Mouse (Mus musculus): ENCODE measurements at regions not wholly inside any gene's neighbourhood (a gene's known extent, or its start where the extent isn't known, plus 50 kb on each side); places are given as distances from the start of the nearest gene placed in this dataset.

DNA sequence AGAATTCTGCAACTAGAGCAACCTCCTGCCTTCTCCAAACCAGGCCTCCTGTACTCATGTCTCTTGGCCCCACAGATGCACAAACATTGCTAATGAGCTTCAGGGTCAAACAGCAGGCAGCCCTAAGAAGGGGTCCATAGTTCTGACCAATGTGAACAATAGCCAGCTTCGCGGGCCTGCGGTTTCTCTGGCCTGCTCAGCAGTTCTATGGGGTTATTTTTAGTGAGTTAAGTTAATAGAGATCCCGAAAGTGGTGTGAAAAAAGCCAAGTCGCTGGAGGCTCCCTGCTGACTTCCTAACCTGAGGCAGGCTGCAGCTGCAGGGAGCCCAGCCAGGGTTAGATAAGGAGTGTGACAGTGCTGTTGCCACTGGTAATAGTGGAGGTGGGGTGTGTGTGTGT is 106.6 kb downstream of the Pdcd6ip start:
- no peak for DNase-seq (ENCODE audit: low spot score)

DNA sequence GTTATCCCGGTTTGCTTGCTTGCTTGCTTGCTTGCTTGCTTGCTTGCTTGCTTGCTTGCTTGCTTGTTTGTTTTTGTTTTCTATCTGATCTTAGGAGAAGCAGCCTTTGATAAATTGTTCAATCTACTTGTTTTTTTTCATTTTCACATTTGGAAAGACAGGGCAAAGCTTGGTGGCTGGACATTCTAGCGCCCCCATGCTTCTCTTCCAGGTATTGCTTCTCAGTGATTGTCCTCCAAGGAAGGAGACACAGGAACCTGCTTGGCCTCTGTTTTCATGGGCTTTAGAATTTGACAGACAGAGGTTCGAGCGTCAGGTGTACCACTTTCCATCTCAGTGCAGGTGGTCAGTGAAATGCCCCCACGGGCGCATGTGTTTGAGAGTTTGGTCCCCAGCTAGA is 120.8 kb downstream of the Pdcd6ip start:
- DNase-seq (ENCODE audit: low spot score): no peak

DNA sequence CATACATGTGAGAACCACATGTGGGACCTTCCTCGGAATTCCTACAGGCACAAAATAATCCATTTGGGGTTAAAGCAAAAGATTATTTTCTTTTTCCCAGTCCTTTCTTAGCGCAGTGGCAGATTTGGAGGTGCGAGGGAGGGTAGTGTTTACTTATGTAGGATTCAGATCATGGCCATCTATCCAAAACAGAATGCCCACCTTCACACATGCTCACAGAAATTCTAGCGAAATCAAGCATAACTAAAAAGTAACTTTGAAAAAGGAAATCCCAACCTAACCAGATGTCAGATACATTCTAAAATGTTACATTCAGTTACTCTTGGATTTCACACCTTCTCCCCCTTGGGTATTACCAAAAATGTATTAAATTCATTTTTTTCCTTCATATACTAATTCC is 121.6 kb downstream of the Pdcd6ip start:
- DNase-seq (ENCODE audit: low spot score): no peak

DNA sequence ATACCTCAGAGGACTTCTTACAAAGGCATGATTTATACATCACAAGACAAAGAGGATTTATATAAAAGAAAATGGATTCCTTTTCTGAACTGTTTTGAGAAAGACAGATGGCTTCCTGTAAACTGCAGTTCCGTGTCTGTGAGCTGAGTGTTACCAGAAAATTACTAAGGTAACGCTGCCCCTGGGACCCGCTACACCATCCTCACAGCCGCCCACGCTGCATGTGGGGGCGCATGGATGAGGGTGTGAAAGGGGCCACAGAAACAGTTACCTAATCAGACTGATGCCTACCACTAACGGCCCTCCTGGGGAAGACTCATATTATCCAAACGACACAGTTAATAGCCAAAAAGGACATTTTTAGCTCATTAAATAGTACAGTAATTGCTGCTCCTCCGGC is 129.8 kb downstream of the Pdcd6ip start:
- no peak for DNase-seq (ENCODE audit: low spot score)

DNA sequence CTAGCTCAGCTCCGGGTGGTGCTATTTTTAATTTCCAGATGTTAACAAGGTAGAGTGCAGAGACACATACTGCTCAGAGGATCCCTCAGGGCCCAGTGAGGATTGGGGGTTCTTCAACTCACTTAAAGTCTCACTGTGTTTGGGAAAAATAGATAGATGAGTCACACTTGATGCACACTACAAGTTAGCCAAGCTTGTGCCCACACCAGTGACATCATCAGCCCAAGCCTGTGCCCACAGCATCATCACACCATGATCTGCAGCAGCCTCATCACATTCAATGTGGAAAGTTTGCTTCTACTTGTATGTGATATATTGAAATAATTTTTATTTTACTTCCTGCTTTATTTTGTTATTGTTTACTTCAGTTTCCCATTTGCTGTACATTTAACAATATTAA is 139.2 kb downstream of the Pdcd6ip start:
- no peak for DNase-seq (ENCODE audit: low spot score)

DNA sequence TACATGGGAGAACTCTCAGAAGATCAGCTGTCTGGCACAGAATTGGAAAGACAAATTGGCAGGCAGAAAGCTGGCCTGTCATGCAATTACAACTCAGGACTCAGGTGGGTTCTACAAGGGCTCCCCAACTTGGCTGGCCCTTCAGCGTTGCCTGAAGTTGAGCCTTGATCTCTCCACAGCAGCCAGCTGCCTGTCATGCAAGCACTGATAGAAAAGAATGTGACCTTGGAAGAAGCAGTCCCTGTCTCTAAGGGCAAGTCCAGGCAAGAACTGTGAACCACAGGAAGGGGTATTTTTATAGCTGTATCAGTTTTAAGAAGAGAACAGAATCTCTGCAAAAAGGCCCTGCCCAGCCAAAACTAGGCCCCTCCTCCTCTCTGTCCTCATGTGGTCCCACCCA is 140.4 kb downstream of the Pdcd6ip start:
- DNase-seq (ENCODE audit: low spot score): no peak

DNA sequence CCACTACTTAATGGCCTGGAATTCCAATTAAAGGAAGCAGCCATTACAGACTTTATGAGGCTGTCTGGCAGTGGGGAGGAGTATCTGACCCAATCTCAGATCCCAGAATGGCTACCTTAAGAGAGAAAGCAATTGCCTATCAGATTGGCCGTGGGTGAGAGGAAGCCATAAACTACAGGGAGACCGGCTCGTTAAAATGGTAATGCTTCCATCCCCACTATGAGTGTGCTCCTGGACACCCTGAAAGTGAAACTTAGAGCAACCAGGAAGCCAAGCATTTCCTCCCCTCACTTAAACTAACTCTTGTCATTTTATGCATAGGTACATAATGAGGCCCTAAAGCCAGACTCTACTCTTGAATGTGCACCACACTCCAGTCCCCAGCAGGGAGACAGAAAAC is 141.4 kb downstream of the Pdcd6ip start:
- DNase-seq (ENCODE audit: low spot score): no peak

DNA sequence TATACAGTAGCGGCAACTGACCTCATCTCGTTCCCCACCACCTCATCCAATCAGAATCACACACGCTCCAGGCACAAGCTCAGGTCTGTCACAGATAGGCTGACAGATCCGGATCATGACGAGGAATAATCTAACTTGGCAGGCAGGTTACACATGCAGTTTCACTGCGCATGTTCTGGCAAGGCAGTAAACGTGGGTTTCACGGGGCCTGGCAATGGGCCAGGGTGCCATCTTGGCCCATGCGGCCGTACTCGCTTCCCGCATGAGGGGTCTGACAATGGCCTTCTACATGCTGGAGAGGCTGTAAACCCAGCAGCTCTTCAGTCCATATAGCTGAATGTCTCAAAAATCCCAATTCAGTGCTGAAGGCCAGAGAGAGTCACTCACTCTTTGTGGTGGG is 154.1 kb downstream of the Pdcd6ip start:
- DNase-seq (ENCODE audit: low spot score): no peak

DNA sequence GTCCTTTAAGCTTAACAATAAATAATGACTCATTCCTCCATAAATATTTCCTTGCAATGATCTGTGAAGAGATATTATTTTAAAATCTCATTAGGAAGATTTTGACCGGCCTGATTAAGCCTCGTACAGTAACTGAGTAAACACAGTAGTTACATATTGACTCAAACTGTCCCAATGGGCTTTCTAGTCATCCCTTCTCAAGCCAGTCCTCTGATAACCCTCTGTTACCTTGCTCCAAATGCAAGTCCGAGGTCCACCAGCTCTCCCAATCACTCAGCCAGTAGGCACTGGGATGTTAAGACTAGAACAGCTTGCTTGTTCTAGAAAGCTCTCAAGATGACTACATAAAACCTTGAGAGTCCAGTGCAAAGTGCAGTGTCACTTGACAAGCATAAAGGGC is 160.6 kb downstream of the Pdcd6ip start:
- no peak for DNase-seq (ENCODE audit: low spot score)

DNA sequence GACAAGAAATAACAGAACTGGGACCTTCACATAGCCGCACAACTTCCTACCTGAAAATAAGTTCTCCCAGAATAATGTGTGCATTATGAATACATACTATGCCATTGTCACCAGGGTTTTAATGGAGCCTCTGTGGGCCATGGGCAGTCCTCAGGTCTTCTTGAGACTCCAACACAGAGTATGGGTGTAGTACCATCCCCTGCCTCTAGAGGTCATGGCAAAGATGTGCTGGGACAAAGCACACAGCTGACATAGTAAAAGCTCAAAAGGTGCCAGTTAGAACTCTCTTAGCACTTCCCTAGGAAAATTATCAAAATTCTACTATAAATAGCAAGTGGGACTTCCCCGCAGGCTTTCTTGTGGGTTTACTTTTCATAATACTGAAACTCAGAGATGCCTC is 179.5 kb downstream of the Pdcd6ip start:
- DNase-seq (ENCODE audit: low spot score): no peak

DNA sequence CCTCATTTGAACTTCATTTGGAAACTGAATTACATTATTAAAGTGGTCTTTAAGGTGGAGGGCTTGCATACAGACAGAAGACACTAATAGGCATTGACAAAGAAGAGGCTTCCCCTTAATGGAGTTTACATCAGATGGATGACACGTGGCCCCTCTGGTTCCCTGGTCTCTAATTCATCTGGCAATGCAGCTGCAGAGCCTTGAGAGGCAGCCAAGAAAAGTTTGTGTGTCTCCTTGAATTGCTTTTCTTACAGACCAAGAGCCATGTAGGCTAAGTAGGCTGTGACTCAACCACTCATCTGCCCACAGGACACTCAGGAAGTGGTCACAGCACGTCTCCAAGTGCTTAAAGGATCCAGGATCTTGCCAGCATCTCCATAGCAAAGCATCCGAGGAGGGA is 183.8 kb downstream of the Pdcd6ip start:
- no peak for DNase-seq (ENCODE audit: low spot score)

DNA sequence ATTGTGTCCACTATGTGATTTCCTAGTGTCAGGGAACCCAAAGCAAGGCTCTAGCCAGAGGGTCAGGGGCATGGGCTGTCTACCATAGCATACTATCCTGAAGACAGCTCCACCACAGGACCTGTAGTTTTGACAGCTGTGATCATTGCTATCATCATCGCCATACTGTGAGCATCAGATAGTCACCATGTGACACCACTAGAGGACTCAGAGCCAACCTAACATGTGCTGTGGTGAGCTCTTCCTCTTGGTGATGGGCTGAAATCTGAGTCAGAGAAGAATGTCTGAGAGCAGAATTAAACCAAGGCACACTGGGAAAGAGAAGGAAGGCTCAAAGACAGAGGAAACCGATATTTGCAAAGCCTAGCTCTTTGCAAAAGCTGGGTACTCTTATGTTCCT is 184.9 kb downstream of the Pdcd6ip start:
- no peak for DNase-seq (ENCODE audit: low spot score)

DNA sequence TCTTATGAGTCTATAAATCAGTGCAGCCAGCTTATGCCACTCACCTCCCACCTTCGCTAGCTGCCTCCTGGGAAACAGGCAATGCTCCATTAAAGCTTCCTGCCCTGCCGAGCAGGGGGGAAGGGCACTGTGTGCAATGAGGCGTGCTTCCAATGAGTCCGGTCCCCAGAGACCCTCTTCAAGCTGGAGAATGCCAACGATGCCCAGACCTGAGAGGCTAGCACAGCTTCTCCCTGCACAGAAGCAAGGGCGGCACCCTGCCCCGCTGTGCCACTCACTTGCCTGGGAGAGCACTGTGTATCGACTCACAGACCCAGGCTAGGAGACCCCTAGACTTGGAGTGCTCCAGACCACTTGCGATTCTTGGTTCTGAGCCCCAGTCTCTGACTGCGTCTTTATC is 188.3 kb downstream of the Pdcd6ip start:
- no peak for DNase-seq (ENCODE audit: low spot score)

DNA sequence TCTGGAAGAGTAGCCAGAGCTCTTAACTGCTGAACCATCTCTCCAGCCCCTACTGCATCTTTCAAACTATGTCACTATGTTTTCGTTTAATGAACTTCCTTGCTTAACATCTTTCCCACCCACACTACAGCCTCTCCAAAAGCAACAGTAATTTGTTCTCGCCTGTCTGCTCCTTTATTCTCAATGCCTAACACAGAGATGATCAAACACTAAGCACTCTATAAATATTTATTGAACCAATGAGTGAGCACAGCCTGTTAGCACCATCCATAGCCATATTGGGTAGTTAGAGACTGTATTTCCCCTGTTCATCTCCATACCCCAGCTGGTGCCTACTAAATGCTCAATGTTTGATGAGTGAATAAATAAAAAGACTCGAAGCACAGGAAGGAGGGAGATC is 189.6 kb downstream of the Pdcd6ip start:
- DNase-seq (ENCODE audit: low spot score): no peak

DNA sequence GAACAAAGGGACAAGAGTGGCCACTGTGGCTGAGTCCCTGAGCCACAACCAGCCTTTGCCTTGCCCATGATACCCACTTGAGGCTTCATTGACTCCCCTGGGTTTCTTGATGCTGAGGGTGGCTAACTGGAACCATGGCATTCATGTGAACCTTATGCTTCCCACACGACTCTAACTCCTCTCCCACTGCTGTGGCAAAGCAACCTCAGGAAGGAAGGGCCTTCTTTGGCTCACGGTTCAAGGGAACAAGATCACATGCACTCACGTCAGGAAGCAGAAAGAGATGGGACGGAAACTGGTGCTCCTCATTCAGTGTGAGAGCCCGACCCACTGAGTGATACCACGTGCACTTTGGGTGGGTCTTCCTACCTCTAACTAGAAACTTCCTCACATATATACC is 190.3 kb downstream of the Pdcd6ip start:
- DNase-seq (ENCODE audit: low spot score): no peak

DNA sequence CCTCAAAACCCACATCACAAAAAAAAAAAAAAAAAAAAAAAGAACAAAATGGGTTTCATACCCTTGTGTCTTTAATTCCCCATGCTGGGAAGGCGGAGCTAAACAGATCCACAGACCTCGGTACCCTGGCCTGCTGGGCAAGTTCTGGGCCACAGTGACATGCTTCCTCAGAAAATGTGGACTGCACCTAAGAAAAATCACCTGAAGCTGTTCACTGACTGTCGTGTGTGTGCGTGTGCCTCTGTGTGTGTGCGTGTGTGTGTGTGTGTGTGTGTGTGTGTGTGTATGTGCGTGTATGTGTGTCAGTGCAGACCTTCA is 192.4 kb downstream of the Pdcd6ip start:
- no peak for DNase-seq (ENCODE audit: low spot score)

DNA sequence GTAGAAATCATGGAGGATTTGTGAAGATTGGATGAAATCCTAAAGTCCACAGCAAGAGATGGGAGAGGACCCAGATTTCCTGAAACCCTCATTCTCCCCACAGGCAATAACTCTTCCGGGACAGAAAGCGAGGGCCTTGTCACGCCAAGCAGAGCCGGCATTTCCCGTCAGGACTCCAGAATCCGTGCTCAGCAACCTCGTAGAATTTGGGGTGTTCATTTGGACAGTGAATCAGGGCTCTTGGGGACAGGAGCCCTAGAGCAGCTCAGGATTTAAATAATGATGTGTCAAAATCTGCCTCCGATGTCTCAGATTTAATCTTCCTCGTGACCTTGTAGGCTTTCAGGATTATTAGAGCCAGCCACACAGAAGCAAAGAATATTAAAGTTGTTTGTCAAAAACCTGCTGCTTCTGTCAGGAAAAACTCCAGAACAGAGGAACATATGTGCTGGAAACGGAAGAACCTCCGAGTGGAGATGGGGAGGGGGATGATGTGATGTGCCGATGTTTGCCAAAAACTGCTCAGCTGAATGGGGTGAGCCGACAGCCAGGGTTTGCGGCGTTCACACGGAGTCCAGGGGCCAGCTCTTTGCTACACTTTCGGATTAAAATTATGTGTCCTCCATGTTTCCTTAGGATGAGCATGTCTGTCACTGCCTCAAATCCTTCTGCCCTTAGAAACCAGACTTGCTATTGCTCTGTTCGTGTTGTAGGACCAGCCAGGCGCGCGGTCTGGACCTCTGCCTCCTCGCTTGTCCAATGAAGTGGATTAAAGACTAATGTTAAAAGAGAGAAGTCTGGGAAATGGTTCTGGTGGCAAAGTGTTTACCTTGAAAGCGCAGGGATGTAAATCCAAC is 193.0 kb downstream of the Pdcd6ip start:
- no peak for DNase-seq (ENCODE audit: low spot score)

DNA sequence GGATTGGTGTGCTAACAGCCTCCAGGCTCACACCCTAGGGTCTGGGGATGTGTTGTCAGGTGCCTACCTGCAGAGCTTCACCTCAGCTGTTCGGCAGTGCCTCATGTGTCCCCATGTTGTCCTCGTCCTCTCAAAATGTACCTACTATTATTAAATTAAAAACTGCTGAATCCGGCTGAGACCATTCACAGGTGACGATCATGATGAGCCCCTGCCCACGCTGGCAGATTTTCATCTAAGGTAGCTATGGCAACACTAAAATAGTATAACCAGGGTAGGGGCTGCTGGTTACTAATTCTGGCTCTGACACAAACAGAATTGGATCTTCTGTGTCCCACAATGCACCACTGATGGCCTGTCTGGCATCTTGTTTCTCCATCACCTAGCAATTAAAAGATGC is 196.8 kb downstream of the Pdcd6ip start:
- DNase-seq (ENCODE audit: low spot score): no peak

DNA sequence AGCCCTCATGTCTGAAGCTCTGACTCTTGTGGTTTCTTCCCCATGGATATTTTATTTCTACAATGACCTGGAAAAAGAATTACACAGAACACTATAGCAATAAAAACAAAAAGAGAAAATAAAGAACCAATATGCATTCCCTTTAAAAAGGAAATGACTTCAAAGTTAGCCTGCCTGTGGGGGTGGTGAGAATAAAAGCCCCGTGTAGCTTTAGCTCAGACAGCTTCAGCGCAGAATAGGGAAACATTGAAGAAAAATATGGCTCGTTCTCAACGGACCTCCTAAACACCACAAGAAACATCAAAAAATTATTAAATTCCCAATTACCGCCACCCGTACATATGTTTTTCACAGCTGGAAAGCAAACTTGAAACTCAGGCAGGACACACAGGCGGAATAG is 198.7 kb downstream of the Pdcd6ip start:
- DNase-seq (ENCODE audit: low spot score): no peak

DNA sequence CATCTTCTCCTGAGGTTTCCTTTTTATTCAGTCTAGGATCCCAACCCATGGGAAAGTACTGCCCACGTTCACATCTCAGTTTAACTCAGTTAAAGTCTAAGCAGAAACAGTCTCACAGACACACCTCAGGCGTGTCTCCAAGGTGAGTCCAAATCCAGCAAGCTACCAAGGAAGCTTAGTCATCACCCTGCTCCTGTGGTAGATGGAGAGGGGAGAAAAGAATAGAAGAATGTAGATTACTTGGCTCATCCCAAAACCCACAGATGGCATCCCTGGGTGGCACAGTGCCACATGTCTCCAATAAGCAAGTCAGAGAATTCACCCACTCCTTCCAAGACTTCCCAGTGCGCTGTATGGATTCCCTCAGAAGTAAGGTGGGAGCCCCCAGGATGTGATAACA is 199.2 kb downstream of the Pdcd6ip start:
- no peak for DNase-seq (ENCODE audit: low spot score)

DNA sequence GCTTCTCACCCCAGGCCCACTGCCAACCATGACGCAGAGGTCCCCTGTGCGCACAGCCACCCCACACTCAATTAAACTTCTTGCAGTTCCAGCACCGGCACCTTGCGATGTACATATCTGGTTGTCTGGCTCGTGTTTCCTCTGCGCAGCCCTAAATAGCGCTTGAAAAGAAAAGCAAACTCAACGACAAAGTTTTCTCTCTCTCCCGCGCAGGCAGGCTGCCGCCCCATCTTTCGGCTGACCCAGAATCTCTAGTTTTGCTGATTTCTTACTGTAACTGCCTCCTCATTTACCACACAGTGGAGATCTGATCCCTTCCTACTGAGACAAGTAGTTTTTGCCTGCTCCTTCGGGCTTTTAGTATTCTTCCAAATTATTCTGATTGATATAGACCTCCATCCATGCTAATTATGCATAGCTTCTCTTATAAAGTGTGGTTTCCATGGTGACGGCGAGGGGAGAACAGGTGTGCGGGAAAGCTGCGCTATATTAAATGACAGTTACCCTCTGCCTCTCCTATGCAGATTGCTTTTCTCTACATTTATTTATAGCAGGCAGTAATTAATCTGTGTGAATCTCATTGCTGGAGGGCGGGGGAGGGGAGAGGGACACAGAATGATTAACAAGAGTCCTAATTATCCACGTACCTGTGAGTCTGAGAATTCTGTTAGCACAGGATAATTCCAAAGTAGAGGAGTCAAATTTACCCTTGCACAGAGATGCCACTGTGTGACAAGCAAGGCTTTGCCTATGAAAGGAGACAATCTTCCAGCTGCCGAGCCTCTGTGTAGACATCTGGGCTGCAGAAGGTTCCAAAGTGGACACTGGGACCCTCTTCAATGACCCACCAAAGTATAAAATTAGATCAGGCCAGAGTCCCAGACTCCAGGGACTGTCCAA is 200.2 kb downstream of the Pdcd6ip start:
- DNase-seq (ENCODE audit: low spot score): no peak

DNA sequence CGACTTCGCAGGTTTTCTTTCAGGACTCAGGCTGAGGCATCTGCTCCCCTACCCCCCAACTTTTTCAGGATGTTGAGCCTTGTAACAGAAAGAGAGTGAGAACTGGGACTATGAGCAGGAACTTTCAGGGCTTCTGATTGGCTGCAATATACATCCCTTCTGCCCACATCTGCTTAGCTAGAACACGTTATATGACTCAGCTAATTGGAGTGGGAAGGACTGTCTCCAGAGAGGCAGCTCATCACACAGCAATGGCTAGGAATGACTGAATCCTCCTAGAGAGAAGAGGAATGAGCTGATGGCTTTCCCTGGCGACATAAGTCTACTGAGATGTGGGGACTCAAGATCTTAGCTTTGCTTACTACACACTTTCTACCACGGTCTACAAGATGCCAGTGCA is 208.8 kb downstream of the Pdcd6ip start:
- DNase-seq (ENCODE audit: low spot score): no peak

DNA sequence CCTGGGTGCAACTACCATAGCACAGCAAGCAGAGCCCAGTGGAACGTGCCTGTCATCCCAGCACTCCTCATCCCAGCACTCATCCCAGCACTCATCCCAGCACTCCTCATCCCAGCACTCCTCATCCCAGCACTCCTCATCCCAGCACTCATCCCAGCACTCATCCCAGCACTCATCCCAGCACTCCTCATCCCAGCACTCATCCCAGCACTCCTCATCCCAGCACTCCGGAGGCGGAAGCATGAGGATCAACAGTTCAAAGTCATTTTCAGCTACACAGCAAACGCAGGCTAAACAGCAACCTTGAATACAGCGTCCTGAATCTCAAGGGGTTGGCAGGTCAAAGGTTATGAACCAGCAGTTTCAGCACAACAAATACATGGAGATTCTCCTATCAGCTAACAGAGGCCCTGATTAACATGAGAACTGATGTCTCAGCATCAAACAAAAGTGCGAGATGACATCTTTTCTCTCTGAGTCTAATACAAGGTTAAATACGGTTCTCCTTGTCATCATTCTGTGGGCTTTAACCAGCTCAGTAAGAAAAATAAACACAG is 211.8 kb downstream of the Pdcd6ip start:
- no peak for DNase-seq (ENCODE audit: low spot score)
